Comparison of ENCODE assay signal across 8 mouse cellular contexts in the genomic region with DNA sequence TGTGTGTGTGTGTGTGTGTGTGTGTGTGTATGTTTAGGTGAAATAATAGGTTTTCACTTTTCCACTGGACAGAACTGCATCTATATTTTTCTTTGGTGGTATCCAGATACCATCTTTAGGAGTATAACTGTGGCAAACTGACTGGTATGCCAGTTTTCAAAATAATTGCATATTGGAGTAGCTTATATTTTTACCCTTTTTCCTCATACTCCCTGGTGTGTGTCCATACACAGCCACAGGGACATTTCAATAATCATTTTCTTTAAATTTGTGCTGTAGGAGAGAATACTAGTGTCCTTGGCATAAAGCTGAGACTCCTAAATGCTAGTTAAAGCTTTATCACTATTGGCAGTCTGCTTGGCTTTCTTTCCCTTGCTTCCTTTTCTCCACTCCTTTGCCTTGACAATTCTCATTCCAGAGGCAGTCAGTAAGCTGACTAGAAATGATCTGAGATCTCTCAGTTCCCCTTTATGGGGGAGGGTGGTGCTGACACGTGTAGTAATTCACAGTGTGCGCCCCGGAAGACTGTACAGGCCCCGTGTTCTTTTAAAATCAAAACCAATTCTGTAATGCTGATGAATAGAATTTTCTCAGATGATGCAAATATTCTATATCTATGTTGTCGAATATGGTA. TPM values are rescaled to one million over a fixed set of nuclear protein-coding genes. Genes with fewer than 3 reads are reported as not detected.
DNase-seq lines count a peak whose midpoint lies in the region; ATAC-seq lines count a peak whose summit lies in the region.

No protein-coding gene starts in this region.

- peak overlapping the region; percentile 67 for H3K4me2 ChIP-seq in lung, embryonic 15.5 days
- peak overlapping the region; percentile 65 for H3K4me2 ChIP-seq in embryonic facial prominence, embryonic 12.5 days (replicated peaks)
- peak overlapping the region; percentile 81 for H3K4me2 ChIP-seq in hindbrain, embryonic 16.5 days (ENCODE audit: low read length)
- peak overlapping the region; percentile 78 for H3K4me2 ChIP-seq in midbrain, embryonic 12.5 days (replicated peaks)

- WGBS in lung, embryonic 15.5 days = 32% methylated on average over 5 of the region's 5 CpGs
- WGBS in embryonic facial prominence, embryonic 12.5 days = 52% methylated on average over 5 of the region's 5 CpGs
- 27% methylated on average over 5 of the region's 5 CpGs for WGBS in hindbrain, embryonic 16.5 days
- WGBS in midbrain, embryonic 12.5 days = 57% methylated on average over 5 of the region's 5 CpGs

- no peaks in the 10 kb centered on the region for H3K36me3 ChIP-seq in lung, embryonic 15.5 days
- H3K36me3 ChIP-seq in embryonic facial prominence, embryonic 12.5 days = no peaks in the 10 kb centered on the region
- no peaks in the 10 kb centered on the region for H3K36me3 ChIP-seq in hindbrain, embryonic 16.5 days (ENCODE audit: control insufficient read depth, insufficient read depth, low read length)
- no peaks in the 10 kb centered on the region for H3K36me3 ChIP-seq in midbrain, embryonic 12.5 days

- H3K4me1 ChIP-seq in lung, embryonic 15.5 days = peaks cover 14% of the 10 kb centered on the region
- peaks cover 11% of the 10 kb centered on the region for H3K4me1 ChIP-seq in embryonic facial prominence, embryonic 12.5 days
- H3K4me1 ChIP-seq in hindbrain, embryonic 16.5 days (ENCODE audit: control insufficient read depth, insufficient read depth, low read depth, low read length) = peaks cover 11% of the 10 kb centered on the region
- peaks cover 13% of the 10 kb centered on the region for H3K4me1 ChIP-seq in midbrain, embryonic 12.5 days

- H3K27me3 ChIP-seq in lung, embryonic 15.5 days = no peaks in the 10 kb centered on the region
- no peaks in the 10 kb centered on the region for H3K27me3 ChIP-seq in embryonic facial prominence, embryonic 12.5 days
- no peaks in the 10 kb centered on the region for H3K27me3 ChIP-seq in hindbrain, embryonic 16.5 days (replicated peaks; ENCODE audit: control insufficient read depth, insufficient read depth, low read length)
- H3K27me3 ChIP-seq in midbrain, embryonic 12.5 days = no peaks in the 10 kb centered on the region

- no peak overlapping the region for H3K27ac ChIP-seq in lung, embryonic 15.5 days
- H3K27ac ChIP-seq in embryonic facial prominence, embryonic 12.5 days = no peak overlapping the region
- no peak overlapping the region for H3K27ac ChIP-seq in hindbrain, embryonic 16.5 days (ENCODE audit: low read depth, low read length)
- no peak overlapping the region for H3K27ac ChIP-seq in midbrain, embryonic 12.5 days (replicated peaks)

- ATAC-seq in lung, embryonic 15.5 days (ENCODE audit: borderline replicate concordance, extremely low read depth, low FRiP score, low TSS enrichment) = no peak
- no peak for ATAC-seq in embryonic facial prominence, embryonic 12.5 days (ENCODE audit: insufficient number of reproducible peaks, insufficient read depth, low FRiP score, low TSS enrichment)
- no peak for ATAC-seq in hindbrain, embryonic 16.5 days
- ATAC-seq in midbrain, embryonic 12.5 days (ENCODE audit: low FRiP score, low read depth) = no peak

- DNase-seq in lung, postnatal 4 days = no peak
- no peak for DNase-seq in embryo, embryonic 10.5 days (ENCODE audit: low spot score)
- DNase-seq in frontal cortex, postnatal 25 days (ENCODE audit: low spot score in 2 of 2) = no peak
- DNase-seq in adrenal gland, postnatal 25 days = no peak

- H3K4me3 ChIP-seq in lung, embryonic 15.5 days = peak overlapping the region; percentile 92
- H3K4me3 ChIP-seq in embryonic facial prominence, embryonic 12.5 days = peak overlapping the region; percentile 97
- H3K4me3 ChIP-seq in hindbrain, embryonic 16.5 days (ENCODE audit: low read length) = peak overlapping the region; percentile 21
- peak overlapping the region; percentile 35 for H3K4me3 ChIP-seq in midbrain, embryonic 12.5 days

- no peaks in the 10 kb centered on the region for H3K9me3 ChIP-seq in lung, embryonic 15.5 days
- H3K9me3 ChIP-seq in embryonic facial prominence, embryonic 12.5 days = no peaks in the 10 kb centered on the region
- no peaks in the 10 kb centered on the region for H3K9me3 ChIP-seq in hindbrain, embryonic 16.5 days (ENCODE audit: control insufficient read depth, low read length)
- H3K9me3 ChIP-seq in midbrain, embryonic 12.5 days = no peaks in the 10 kb centered on the region

- no peak overlapping the region; the same call in none of the 2 replicates for H3K9ac ChIP-seq in lung, embryonic 15.5 days
- peak overlapping the region; percentile 15; the same call in 1 of the 2 replicates for H3K9ac ChIP-seq in embryonic facial prominence, embryonic 12.5 days
- peak overlapping the region; percentile 1; the same call in 1 of the 2 replicates for H3K9ac ChIP-seq in hindbrain, embryonic 16.5 days (ENCODE audit: low read depth, low read length)
- peak overlapping the region; percentile 44; the same call in 1 of the 2 replicates for H3K9ac ChIP-seq in midbrain, embryonic 12.5 days (replicated peaks)

RNA-seq across cellular contexts. Expression of a gene that starts 2.4 kb away (rescaled TPM):
- 10.1 and 10.2 TPM in 2 replicates for polyA plus RNA-seq in lung, embryonic 15.5 days (2015; fragmentation: Nextera tagmentation; extraction: Ambion mirVana)
- 17.3 and 18.6 TPM in 2 replicates for polyA plus RNA-seq in embryonic facial prominence, embryonic 12.5 days (2016; fragmentation: Nextera tagmentation; extraction: Ambion mirVana)
- polyA plus RNA-seq in hindbrain, embryonic 16.5 days (2015; fragmentation: Nextera tagmentation; extraction: Ambion mirVana) = 15.4 and 17.4 TPM in 2 replicates
- 24.6 and 26.1 TPM in 2 replicates for polyA plus RNA-seq in midbrain, embryonic 12.5 days (2016; fragmentation: Nextera tagmentation; extraction: Ambion mirVana)
- total RNA-seq in adrenal gland, postnatal 25 days (2021) = 17.7 and 20.2 TPM in 2 replicates

RNA-seq across cellular contexts. Expression of a gene that starts 51.6 kb away (rescaled TPM):
- 25.0 and 29.2 TPM in 2 replicates for polyA plus RNA-seq in lung, embryonic 15.5 days (2015; fragmentation: Nextera tagmentation; extraction: Ambion mirVana)
- 46.5 and 51.4 TPM in 2 replicates for polyA plus RNA-seq in embryonic facial prominence, embryonic 12.5 days (2016; fragmentation: Nextera tagmentation; extraction: Ambion mirVana)
- polyA plus RNA-seq in hindbrain, embryonic 16.5 days (2015; fragmentation: Nextera tagmentation; extraction: Ambion mirVana) = 19.4 and 22.3 TPM in 2 replicates
- polyA plus RNA-seq in midbrain, embryonic 12.5 days (2016; fragmentation: Nextera tagmentation; extraction: Ambion mirVana) = 50.4 and 56.4 TPM in 2 replicates
- total RNA-seq in adrenal gland, postnatal 25 days (2021) = 19.6 and 21.9 TPM in 2 replicates

RNA-seq across cellular contexts. Expression of a gene that starts 56.7 kb away (rescaled TPM):
- polyA plus RNA-seq in lung, embryonic 15.5 days (2015; fragmentation: Nextera tagmentation; extraction: Ambion mirVana) = 1.0 and 2.5 TPM in 2 replicates
- 0.37 and 0.66 TPM in 2 replicates for polyA plus RNA-seq in embryonic facial prominence, embryonic 12.5 days (2016; fragmentation: Nextera tagmentation; extraction: Ambion mirVana)
- 0.43 and 0.59 TPM in 2 replicates for polyA plus RNA-seq in hindbrain, embryonic 16.5 days (2015; fragmentation: Nextera tagmentation; extraction: Ambion mirVana)
- polyA plus RNA-seq in midbrain, embryonic 12.5 days (2016; fragmentation: Nextera tagmentation; extraction: Ambion mirVana) = 0.19 and 0.21 TPM in 2 replicates
- total RNA-seq in adrenal gland, postnatal 25 days (2021) = 1.1 TPM in 1 of 2 replicates, not detected in the other

Comparison
In these comparisons a context has a peak if more than half of its experiments do, and no peak if none do; other contexts are left out.
1. H3K4me3 ChIP-seq: peak in every context shown above with its lines; median percentile 97 in embryonic facial prominence, embryonic 12.5 days; 92 in lung, embryonic 15.5 days; 35 in midbrain, embryonic 12.5 days; 21 in hindbrain, embryonic 16.5 days.